Mouse (Mus musculus) heart, adult 18-20 months (tissue): ENCODE results near the gene Fdx1l. TPM values are rescaled to one million over a fixed set of nuclear protein-coding genes. Genes with fewer than 3 reads are reported as not detected.

Experiments used
- DNase-seq, 2 experiments: peaks; one replicate each; pipeline ENCODE4 v3.0.0; 2021 to 2022; ENCODE audit warnings: mixed read lengths in 1 of 2
- long read RNA-seq, 2 experiments: library from polyadenylated mRNA; stranded (forward); transcript quantifications; one replicate each; pipeline ENCODE4 v2.0.0; 2021
- total RNA-seq, 2 experiments: library from RNA; stranded (reverse); gene quantifications; 2 replicates each; pipeline ENCODE4 v1.2.3; 2021

The Fdx1l gene
- 10 to 100 TPM; 39.1 to 48.3 TPM for total RNA-seq
- long read RNA-seq, experiment 1, transcript Fdx1l-203 (4 exons, 681 nt), result minor isoform, 6 of 40 reads
- long read RNA-seq, experiment 1, transcript Fdx1l-201 (5 exons, 812 nt), result major isoform, 21 of 40 reads
- long read RNA-seq, experiment 1, partial matches to known transcripts, result 0 of 40 reads
- long read RNA-seq, experiment 1, other reads (novel, unspliced or antisense), result 8 of 40 reads
- long read RNA-seq, experiment 2, transcript Fdx1l-201 (5 exons, 812 nt), result major isoform, 23 of 39 reads
- long read RNA-seq, experiment 2, transcript Fdx1l-203 (4 exons, 681 nt), result minor isoform, 6 of 39 reads
- long read RNA-seq, experiment 2, partial matches to known transcripts, result 0 of 39 reads
- long read RNA-seq, experiment 2, other reads (novel, unspliced or antisense), result 7 of 39 reads

DNA sequence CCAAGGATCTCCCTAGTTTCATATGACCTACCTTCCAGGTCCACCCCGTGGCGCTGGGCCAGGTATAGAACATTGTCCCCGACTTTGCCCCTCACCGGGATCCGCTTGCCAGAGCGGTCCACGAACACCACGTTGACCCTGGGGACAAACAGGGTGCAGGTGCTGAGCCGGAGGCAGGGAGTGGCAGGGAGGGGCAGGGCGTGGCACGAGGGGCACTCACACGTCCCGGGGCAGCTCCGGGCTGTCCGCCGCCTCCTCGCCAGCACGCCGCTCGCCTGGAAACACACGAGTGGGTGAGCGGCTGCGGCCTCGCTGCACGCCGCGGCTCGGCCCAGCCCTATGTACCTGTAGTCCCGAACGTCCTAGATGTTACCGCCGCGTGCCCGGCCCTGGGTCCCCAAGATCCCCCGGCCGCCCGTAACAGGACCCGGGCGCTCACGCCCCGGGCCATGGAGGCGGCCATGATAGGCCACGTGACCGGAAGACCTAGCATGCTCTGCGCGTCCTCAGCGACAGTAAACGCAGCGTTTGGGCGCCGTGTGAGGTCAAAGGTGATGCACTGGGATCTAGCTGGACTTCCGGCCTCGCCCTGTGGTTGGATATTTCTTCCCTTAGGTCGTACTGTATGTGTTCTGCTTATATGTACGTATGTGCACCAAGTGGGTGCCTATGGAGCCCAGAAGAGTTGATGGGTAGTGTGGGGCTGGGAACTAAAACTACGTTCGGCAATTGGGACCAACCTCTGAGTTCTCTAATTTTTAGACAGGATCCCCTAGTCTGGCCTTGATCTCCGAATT is at the start of gene Fdx1l, which contains the start of gene Gm49373:
Gene Fdx1l, minus strand, starts transcription at position 571 of the 797 bp plus-strand sequence.
Gene Gm49373, minus strand, starts transcription at position 53 of the 797 bp plus-strand sequence.
- peak; percentile 93 for DNase-seq

GRCm38 (mm10) chr9:21121483-21121882 is 48.1 kb upstream of the Fdx1l start:
- no peak for DNase-seq

DNA sequence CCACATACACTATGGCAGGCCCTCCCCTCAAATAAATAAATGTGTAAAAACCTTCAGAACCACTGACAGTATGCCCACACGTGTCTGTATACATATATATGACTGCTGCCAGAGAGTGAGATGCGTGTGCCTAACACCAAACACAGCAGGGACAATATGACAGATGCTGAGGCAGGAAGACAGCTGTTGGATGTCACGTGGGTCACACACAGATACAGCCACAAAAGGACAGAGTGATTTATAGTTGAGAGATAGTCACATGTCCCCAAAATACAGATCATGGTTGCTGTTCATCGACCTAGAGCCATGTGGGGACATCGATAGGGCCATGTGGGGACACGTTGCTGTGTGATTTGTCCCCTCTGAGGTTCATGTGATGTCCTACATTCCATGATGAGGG is 43.7 kb upstream of the Fdx1l start:
- DNase-seq, result no peak

GRCm38 (mm10) chr9:21115105-21115504 is 41.7 kb upstream of the Fdx1l start:
- DNase-seq, result no peak

GRCm38 (mm10) chr9:21114190-21114589 is 40.8 kb upstream of the Fdx1l start:
- DNase-seq, result no peak

- DNase-seq, result no peak
Observed at GRCm38 (mm10) chr9:21113751-21114150, 40.3 kb upstream of the Fdx1l start.

DNA sequence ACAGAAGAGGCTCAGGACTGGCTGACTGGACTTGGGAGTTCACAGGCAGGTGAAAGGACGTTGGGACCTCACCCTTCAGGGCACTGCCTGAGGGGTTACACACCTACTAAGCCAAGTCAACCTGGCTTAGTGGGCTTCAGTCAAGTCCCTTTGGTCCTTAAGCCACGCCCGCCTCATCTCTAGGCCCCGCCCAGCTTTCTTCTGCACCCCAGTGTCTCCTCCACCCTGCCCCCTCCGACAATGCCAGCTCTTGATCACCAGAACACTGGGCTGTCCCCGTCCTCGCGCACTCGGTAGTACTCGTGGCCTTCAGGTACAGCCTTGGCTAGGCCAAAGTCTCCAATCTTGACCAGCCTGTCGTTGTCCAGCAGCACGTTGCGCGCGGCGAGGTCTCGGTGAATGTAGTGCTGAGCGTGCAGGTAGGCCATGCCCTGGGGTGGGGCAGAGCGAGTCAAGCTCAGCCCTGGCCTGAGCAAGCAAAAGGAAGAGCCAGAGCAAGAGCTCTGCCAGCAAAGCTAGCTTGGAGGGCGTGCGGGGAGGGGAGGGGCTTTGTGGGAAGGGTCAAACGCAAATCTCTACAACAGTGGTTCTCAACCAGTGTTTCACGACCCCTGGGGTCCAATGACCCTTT is 34.3 kb upstream of the Fdx1l start:
- DNase-seq, result no peak

DNA sequence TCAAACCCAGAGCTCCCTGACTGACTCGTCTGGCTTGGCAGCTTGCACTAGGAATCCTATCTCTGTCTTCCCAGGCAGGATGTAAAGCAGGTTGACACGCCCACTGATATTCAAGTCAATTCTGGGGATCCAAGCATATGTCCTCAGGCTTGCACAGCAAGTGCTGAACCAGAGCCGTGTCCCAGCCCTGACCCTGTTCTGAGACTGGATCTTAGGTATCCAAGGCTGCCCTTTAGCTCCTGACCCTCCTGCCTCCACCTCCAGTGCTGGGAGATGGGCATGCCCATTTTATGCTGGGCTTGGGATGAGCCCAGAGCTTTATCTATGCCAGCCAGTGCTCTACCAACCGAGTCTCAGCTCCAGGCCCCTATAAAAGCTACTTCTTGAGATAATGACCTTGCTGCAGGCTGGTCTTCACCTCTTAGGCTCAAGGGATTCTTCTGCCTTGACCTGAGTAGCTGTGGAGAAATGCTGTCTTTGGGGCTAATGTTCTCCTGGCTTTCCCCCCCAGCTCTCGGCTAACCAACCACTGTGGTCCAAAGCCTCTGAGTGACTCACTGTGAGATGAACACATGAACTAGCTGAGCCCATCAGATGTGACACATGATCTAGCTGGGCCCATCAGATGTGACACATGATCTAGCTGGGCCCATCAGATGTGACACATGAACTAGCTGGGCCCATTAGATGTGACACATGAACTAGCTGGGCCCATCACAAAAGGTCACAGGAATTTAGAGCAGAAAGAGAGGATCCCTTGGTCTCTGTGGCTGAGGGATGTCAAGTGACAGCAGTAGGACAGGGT is 32.5 kb upstream of the Fdx1l start:
- DNase-seq, result no peak

GRCm38 (mm10) chr9:21104814-21105213 is 31.4 kb upstream of the Fdx1l start:
- no peak for DNase-seq

DNA sequence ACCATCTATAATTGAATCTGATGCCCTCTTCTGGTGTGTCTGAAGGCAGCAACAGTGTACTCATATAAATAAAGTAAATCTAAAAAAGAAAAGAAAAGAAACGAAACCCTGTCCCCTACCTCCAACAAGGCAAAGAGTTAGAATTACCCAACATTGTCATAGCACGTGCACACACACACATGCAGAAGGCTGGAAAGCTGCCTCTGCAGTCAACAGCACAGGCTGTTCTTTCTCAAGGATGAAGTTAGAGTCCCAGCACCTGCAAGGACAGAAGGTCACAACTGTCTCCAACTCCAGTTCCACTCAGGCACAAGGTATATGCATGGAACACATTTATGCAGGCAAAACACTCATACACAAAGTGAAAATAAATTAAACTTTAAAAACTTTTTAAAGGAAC is 28.7 kb upstream of the Fdx1l start:
- no peak for DNase-seq

GRCm38 (mm10) chr9:21100447-21101161 is 27.2 kb upstream of the Fdx1l start:
- no peak for DNase-seq

DNA sequence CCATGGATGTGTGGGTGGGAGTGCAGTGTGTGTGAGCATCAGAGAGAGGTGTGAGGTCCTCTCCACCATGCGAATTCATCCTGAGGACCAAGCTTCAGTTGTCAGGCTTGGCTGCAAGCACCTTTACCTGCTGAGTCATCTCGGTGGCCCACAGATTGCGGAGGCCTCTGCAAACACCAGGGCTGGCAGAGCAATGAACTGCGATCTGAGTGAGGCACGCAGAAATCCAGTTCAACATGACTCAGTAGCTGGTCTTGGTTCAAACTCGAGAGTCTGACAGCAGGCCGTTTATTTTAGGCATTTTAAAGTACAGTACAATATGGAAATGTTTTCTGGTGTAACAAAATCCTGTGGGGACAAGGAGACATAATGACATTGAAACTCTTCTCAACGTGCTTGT is 24.4 kb upstream of the Fdx1l start:
- DNase-seq, result peak in 1 of 2 experiments; percentile 25

DNA sequence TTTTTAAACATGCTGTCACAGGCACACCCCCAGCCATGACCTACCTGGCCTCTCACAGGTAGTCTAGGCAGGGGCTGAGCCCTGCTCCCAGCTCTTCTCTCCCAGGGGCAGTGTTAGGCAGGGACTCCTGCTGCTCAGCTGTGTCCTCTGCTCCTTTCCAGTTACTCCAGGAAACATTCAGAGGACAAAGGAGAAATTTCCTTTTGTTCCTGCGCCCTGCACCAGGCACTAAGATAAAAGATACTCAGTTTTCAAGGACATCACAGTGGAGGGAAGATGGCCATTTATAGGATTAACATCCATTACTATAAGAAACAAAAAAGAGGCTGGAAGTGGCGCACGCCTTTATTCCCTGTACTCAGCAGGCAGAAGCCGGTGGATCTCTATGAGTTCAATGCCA is 22.5 kb upstream of the Fdx1l start:
- DNase-seq, result no peak

DNA sequence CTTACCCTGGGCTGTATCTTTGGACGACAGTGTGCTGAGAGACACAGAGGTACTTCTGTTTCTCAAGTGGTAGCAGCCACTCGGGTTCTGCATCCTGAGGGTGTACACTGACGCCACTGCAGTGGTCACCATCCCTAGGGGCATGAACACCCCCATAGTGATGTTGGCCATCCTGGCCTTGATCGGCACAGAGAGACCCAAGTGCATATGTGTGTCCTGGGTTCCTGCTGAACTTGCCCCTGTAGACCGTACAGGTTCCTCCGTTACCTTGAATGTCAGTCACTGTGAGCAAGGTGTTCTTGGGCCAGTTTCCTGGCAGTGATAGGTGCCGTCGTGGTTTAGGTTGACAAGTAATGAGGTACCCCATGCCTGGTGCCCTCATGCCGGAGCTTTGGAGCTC is 20.0 kb upstream of the Fdx1l start:
- DNase-seq, result no peak

GRCm38 (mm10) chr9:21091707-21092320 is 18.4 kb upstream of the Fdx1l start, which contains the start of the genes Gm38431 and Raver1:
Gene Gm38431, minus strand, starts transcription at chr9:21091997.
Gene Raver1, minus strand, starts transcription at chr9:21092008.
- peak; percentile 97 to 99 for DNase-seq

- DNase-seq, result peak in 1 of 2 experiments; percentile 20
Observed at GRCm38 (mm10) chr9:21090972-21091706, 17.7 kb upstream of the Fdx1l start.

- no peak for DNase-seq
Observed at GRCm38 (mm10) chr9:21090537-21090936, 17.1 kb upstream of the Fdx1l start.

DNA sequence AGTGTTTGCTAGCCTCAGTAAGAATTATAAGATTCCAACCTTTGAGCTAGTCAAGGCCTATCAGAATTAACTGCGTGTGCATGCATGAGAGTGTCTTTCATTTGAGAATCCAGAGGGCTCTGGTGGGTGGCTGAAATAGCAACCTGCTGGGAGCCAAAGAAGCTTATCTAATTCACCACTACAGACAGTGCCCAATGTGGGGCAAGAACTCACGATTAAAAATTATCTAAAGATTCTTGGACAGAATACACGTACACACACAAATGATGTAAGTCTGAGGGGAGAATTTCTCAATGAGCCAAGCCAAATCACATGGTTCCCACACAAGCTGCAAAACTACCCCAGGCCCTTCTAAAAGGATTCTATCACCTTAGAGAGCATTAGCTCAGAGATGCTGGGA is 9.9 kb upstream of the Fdx1l start:
- no peak for DNase-seq

GRCm38 (mm10) chr9:21081127-21081526 is 7.7 kb upstream of the Fdx1l start:
- DNase-seq, result no peak

DNA sequence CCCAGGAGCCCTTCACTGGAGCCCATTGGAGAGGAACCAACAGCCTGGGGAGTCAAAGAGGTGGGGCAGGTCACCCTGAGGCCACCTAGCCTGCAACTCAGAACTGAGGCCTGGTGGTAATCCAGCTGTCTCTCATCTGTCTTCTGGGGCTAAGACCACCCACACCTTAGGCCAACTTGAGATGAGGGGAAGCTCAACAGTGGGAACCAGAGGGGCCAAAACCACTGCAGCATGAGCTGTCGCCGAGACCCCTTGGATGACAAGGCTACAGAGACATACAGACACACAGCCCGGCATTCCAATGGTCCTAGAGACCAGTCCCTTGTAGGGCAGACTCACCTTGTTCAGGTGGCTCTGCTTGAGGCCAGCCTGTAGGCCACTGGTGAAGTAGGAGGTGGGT is 2.2 kb upstream of the Fdx1l start:
- DNase-seq, result no peak
